Mouse (Mus musculus): ENCODE measurements around the gene Gm16867.
"Not testable (repeated sequence)": the region's sequence is repeated elsewhere in the genome, so short reads cannot be mapped to it uniquely, and the experiment has no call there.

Gm16867 gene

GRCm38 (mm10) chr14:69467612-69468366 is 35.4 kb downstream of the Gm16867 start:
- not testable (repeated sequence) for DNase-seq (ENCODE audit: low read depth, low spot score)

DNA sequence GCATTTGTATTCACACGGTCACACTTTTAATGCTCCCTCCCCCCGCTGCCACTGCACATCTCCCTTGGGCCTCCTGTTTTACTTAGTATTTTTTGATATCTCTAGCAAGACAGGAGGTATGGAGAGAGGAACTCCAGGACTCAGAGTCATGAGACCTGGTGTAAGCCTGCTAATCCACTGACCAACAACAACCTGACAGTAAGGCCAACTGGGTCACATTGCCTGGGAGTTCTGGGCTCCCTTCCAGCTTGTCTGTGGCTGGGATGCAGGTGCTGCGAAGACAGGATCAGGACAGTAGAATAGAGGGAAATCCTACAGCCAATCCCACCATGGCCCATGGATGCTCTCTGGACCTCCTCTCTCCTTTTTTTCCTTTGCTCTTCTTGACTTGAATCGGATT is 38.7 kb downstream of the Gm16867 start:
- not testable (repeated sequence) for DNase-seq (ENCODE audit: low read depth, low spot score)

- DNase-seq (ENCODE audit: low read depth, low spot score): not testable (repeated sequence)
Measured at GRCm38 (mm10) chr14:69457691-69458090, 45.5 kb downstream of the Gm16867 start.

DNA sequence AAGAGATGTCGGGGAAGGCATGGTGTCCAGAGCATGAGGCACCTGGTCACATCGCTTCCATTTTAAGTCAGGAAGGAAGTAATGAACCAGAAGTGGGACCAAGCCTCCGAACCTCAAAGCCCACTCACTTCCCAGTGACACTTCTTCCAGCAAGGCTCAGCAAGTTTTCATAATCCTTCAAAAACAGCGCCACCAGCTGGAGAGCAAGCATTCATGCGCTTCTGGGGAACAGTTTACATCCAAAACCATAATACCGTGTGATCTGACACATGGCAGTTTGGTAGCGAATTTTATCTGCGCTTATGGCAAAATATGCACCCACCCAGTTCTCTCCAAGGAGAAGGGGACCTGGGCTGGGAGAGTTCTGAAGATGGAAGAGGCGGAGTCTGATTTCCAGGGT is 48.5 kb downstream of the Gm16867 start:
- DNase-seq (ENCODE audit: low read depth, low spot score): not testable (repeated sequence)

DNA sequence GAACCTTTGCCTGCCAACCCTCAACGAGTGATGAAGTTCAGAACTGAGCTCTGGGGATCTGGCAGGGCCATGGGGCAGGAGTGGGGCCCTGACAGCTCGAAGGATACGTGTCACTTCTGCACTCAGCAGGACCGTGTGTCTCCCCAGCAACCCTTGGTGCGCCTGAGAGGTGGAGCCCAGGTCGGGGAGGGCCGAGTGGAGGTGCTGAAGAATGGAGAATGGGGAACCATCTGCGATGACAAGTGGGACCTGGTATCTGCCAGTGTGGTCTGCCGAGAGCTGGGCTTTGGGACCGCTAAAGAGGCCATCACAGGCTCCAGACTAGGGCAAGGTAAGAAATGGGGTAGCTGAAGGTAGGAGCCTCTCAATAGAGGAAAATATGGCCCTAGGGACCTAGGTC is 54.3 kb downstream of the Gm16867 start:
- DNase-seq (ENCODE audit: low read depth, low spot score): not testable (repeated sequence)

GRCm38 (mm10) chr14:69447006-69447405 is 56.2 kb downstream of the Gm16867 start:
- not testable (repeated sequence) for DNase-seq (ENCODE audit: low read depth, low spot score)

DNA sequence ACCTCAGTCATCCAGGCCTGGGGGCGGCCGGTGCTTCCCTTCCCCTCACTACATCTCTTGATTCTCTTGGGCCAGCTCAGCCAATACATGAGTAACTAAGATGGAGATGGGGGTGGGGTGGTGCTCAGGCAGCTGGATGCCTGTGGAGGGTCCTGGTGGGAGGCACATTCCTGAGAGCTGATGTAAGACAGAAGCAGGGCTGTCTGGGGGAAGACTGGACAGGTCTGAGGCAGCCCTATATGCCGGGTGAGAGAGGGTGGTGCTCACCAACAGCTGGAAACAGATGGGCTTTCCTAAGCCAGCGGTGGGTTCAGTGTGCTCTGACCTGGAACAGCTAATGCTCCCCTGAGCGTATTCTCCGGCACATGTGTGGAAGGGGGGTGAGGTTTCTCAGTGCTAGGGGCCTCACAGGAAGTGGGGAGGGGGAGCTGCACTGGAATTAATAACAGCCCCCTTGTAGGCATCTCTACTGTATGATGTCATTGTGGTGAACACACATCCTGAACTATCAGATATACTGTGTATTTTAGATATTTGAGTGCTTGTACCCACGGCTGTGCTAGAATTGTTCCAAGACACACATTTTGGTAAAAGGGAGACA is 60.0 kb downstream of the Gm16867 start:
- DNase-seq (ENCODE audit: low read depth, low spot score): not testable (repeated sequence)

DNA sequence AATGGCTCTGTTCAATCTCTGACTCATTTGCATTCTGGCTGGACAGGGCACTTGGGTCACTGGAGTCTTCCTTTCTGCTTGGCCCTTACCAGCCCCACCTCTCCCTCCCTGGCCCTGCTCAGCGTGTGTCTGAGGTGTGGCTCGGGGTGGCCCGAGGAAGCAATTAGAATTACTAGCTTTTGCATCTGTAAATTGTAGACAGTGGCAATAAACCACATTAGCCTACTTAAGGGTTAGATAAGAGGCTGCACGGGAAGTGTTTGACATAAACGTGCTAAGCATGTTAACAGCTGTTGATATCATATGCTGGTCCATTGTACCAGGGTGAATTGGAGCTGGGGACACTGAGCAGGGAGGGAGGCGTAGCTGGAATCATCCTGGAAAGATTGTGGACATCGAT is 62.2 kb downstream of the Gm16867 start:
- DNase-seq (ENCODE audit: low read depth, low spot score): not testable (repeated sequence)

DNA sequence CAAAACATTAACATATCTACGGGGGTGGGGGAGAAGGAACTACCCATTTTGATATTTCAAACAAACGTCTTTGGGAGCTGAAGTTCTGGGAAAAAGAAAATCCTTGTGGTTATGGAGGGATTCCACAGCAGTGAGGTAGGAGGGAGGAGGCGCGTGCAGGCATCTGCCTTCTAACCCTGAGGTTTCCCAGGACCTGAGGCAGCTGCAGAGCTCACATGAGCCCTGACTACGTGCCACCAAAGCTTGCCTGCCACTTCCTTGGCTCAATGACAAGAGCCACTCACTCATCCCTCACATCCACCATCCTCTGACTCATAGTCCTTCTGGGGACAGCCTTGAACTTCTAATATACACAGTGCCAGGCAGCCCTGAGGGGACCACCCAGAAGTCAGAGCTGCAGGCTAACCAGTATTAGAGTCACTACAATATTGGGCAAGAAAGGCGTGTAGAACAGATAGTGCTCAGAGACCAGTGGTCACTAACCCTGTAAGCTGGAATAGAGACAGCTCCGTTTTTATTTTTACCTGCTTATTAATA is 64.4 kb downstream of the Gm16867 start:
- not testable (repeated sequence) for DNase-seq (ENCODE audit: low read depth, low spot score)

- DNase-seq (ENCODE audit: low read depth, low spot score): not testable (repeated sequence)
Measured at GRCm38 (mm10) chr14:69421003-69421402, 82.2 kb downstream of the Gm16867 start.

DNA sequence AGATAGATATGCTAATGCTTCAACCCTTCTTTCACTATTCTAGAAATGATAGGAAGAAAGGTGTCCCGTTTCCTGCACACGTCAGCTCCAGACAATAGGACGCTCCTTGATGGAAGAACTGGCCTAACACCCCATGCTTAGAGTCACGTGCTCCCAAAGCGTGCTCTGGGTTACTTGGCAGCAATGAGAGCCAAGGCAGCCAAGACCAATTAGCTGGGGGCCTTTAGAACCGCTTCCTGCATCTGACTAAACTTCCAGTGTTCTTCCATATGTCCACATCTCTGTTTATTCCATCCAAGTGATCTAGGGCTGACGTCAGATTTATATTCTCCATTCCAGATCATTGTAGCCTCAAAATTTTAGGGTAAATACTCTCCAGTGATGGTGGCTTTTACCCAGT is 85.6 kb downstream of the Gm16867 start:
- DNase-seq (ENCODE audit: low read depth, low spot score): not testable (repeated sequence)
